Mouse (Mus musculus): Measurements from ENCODE around the gene Sema5a.

The Sema5a gene

DNA sequence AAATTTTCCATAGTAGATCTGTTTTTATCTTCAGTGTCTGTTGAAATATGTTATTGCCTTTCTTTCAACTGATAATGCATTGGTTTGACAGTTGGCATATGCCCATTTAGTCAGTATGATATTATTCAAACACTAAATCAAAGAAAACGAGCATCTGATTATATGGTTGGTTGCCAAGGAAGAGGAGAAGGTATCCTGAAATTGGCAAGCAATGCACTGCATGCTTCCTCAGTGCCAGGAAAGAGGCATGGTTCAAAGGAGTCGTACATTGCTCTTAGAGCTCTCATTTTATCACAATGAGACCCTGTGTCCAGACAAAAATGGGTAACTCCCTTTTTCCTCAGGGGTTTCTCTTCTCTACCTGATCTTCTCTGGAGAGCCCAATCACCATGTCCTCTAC lies 214.4 kb downstream of the Sema5a start:
- DNase-seq = no peak

DNA sequence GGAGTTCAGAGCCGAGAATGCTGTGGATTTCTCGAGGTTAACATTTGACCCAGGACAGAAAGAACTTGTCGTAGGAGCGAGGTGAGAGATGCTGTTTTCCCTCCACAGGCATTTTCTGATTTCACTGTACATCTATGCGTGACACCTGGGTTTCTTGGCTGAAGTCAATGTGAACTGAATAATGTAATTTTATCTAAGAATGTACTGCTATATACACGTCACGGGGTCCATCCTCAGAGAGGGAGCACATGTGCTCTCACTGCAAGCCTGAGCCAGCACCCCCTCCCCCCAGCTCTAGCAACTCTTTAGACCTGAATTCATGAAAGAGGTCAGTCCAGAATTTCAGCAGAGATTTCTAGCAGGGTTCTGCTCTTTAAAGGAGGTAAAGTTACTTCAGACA lies 215.6 kb downstream of the Sema5a start:
- no peak for DNase-seq

DNA sequence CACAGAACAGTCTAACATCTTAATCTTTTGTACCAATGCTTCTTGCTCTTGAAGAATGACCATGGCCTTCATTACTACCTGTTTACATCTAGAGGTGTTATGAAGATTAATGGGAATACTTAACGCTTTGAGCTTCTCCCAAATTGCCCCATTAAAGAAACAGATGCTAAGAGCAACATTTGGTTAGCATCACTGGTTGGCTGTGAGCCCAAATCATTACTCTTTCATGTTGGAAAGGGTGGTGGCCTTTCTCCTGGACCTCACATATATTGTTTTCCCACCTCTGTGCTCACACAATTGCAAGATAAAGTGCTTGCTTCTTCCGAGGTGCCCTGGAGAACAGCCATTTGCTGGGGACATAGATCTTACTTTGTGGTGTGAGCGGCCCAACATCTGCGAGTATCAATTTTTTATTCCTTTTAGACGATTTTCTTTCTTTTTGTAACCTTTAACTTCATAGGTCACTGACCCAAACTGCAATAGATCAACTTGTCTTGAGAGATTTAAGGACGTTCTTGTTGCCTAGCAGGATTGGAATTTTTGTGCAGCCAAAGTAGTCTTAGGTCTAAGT lies 227.0 kb downstream of the Sema5a start:
- no peak for DNase-seq

DNA sequence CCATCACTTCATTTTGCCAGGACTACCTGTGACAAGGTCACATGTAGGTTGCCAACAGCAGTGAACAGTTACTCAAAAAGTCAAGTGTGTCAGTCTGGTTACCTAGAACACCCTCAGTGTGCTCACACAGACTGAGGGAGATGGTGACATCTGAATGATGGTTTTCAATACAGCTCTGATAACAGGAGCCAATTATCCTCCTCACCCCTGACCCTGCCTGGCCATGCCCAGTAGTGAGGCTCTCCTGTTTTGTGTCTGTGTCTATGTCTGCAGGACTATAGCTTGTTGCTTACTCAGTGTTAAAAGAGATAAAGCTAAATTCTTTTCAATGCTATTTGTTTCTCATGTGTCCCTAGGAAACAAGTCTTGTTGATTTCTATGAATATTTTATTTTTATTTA lies 236.1 kb downstream of the Sema5a start:
- DNase-seq = no peak

DNA sequence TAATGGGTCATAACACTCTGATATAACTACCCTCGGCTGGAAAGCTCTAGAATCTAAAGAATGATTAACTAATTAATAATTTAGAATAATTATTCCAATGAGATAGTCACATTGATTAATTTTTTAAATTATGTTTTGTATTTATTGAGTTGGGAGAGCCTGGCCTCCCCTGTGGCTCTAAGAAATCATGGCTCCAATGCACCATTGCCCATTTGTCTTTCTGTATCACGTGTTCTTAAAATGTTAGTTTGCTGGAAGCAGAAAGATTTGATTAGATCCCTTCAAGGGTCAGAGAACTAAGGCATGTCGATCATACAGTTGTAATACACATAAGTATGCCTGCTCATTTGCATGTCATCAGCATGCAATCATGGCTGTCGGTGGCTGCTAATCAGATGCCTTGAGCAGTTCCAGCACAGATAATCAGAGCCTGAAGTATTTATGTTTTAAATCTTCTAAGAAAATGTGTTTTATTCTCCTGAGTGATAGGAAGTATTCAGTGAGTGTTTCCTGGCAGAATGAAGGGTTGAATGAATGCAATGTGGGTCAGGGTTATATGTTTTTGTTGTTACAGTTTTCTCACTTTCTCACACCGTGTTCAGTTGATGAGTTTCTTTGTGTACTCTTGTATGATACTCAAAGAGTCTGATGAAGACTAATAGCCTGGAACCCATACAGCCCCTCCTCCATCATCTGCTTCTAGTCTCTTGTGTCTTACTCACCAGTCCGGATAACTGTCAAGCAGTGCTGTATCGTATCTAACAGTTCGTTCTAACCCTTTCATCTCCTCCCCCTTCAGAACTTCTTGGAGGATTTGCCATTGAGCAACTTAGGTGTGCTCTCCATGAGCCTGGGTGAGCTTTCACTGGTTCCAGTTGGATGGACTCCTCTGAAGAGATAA lies 240.7 kb downstream of the Sema5a start:
- no peak for DNase-seq

DNA sequence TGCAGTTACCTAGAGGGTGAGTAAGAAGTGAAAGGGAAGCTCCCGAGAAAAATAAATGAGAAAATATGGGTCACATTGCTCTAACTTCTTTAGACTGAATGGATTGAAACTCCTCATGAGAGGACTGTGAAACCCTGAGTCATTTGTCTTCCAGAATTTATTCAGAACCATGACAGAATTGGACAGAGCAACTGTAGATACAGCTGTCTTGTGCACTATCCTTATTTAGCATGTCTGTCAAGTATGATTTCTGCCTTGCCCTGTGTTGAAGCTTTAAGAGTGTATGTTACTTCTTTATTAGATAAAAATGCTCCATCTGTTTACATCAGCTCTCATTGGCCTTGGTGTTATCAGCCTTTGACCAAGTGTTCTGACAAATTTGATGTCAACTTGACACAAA lies 243.4 kb downstream of the Sema5a start:
- DNase-seq = no peak

DNA sequence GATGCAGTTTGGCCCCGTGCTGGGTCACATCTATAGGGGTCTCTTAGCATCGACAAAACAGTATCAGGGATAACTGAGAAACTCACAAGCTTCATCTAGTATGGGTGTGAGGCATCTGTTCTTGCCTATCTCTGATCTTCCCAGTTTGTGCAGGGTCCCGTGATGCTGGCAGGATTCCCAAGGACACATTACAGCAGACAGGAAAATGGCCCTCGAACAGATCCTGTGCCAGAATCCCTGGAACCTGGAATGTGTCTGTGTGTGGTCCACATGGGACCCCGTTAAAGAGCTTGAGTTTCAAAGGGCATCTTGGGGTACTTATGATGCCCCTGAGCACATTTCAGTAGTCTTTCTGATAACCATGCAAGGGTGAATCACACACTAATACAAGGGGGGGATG lies 249.6 kb downstream of the Sema5a start:
- no peak for DNase-seq

DNA sequence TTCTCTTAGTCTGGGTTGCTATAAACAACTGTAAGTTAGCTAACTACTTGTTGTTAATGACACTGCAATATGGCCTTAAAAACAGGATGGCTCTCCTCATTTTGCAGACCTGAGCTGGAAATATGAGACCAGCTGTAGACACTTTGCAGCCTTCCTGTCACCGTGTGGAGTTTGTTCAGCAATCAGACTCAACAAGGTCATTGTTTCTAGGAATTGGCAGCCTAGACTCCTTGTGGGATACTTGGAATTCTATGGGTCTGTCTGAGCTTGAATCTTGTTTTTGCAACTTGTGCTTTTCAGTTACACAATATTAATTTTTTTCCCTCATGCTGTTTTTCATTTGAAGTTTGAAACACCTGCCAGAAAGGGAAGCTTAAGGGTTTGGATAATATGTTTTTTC lies 250.3 kb downstream of the Sema5a start:
- DNase-seq = no peak

DNA sequence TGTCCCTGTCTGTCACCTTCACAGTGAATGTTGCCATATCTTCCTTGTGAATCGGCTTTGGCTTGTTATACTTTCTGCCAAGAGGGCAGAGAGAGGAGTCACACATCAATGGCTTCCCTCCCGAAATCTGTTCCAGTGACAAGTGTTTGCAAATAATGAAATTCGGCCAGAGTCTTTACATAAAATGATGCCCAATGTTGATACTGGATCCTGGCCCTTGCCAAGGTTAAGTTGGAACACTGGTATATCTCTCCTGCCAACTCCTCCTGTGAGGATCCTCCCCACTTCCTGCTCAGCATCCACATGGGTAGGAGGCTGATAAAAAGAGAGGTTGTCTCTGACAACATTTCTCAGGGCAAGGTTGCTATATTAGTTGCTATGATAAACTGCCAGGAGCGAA lies 252.3 kb downstream of the Sema5a start:
- DNase-seq = no peak

DNA sequence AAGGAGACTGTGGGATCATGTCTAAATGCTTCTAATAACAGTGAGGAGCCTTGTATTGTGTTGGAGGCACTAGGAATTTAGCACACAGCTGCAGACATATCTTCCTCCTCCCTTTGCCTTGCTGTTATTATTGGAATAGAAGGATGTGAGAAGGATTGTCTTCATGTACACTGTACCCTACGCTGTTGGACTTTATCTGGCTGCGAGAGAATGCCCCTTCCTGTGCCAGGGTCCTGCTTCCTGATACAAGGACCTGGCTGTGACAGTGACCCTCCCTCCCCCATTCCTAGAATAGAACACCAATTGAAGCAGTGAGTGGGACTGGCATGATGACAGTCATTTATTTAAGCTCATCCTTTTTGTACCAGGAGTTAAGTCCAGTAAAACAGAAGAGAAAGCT lies 261.3 kb downstream of the Sema5a start:
- DNase-seq = no peak

DNA sequence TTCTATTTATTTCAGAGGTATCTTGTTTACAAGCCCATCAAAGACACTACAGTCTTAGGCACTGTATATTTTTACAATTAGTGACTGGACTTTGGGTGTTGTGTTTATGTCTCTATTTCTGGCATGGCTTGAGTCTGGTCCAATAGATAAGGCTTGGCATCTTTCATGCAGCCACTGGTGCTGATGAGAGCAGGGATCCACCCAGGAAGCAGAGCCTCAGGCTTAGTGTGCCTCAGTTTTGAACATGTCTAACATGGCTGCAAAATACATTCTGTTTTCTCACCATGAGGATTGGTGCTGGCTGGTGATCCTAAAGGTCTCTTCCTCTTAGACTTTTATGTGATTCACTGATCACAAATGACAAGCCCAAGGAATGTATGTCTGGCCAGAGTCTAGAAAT lies 263.7 kb downstream of the Sema5a start:
- no peak for DNase-seq

DNA sequence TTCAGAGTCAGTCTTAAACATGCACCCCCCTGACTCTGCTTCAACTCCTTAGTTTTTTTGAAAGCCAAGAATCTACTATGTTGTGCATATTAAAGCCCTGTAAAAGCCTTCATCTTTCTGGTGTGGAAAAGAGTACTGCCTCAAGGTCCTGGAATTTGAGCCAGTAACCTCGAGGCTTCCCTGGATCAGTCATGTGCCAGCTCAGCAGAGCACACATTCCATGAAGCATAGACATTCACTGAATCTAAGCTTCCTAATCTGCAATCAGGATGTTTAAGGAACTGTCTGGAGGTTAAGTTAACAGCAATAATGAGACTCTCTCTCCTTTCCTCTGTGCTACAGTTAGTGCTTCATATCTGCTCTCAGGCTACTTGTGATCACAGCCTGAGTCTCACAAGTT lies 270.3 kb downstream of the Sema5a start:
- DNase-seq = no peak

DNA sequence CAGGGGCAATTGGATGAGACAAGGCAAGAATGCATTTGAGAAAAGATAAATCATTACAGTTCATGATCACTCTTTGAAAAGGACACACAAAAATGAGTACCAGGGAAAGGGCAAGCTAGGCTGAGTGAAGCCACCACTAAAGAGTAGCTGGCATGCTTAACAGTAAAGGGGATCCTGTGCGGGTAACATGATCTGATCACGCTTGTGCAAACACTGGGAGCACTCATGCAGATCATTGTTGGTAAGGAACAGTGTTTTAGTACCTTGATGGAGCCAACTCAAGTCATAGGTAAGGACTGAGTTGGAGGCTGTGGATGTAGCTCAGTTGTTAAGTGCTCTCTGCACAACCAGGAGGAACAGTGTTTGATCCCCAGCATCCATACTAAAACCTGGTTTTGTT lies 273.3 kb downstream of the Sema5a start:
- DNase-seq = no peak

DNA sequence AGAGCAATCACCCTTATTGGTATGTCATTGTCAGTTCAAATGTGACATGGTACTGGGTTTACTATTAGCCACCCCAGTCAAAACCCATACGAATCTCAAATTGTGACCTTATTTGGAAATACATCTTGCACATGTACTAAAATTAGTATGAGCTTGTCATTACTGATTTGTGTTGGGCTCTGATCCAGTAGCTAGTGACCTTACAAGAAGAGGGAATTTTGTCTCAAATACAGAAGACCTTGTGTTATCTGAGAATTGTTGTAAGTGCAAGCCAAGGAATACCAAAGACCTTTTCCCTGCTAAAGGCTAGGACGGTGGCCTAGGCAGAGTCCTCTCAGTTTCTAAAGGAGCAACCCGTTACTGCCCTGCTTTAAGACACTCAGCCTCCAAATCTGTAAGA lies 287.9 kb downstream of the Sema5a start:
- no peak for DNase-seq

DNA sequence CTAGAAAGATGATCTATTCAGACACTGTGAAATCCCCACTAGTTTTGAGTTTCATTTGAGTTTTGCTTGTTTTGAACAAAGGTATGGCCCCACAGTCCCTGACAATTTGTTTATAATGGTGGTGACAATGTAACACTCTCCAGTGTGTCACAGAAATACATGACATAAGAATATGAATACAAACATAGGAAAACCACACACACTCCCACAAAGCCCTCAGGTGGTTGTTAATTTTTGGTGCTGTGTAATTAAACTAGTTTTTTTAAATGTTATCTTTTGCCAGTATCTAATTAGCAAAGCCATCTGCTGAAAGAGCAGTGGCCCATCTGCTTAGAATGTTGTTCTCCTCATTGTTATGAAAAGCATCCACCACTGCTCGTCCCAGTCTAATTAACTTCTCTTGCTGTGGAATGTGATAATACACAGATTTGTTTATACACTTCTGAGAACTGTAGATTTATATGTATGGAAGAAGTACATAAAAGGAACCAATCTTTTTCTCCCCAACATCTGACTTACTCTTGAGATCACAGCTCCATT lies 289.0 kb downstream of the Sema5a start:
- DNase-seq = no peak

DNA sequence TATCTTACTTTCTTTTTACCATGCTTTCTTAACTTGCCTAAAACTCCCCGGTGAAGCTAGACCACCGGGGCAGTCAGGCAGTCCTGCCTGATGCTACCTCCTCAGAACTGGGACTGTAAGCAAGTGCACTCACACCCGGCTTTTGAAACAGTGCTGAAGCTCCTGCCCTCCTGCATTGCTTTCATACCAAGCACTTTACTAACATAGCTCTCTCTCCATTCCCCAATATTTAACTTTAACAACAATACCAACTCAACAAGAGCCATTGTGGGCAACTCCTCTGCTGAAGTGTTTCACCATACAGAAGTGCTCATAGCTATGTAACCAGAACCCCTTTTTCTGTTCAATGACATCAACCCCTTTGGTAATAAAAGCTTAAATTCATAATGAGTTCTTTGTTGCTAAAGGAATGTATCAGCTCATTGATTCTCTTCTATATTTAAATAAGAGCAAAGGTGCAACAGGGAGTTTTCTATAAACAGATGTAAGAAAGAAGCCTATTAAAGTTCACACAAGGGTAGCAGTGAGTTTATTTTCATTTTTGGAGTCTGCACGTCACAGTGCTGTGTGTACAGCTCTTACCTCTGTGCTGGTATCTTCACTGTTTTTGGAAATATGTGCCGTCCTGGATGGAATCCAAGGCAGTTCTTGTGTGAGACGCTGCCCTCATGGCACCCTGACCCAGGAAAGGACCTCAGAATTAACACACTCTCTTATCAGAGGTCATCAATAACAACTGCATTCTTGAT lies 292.3 kb downstream of the Sema5a start:
- DNase-seq = no peak

DNA sequence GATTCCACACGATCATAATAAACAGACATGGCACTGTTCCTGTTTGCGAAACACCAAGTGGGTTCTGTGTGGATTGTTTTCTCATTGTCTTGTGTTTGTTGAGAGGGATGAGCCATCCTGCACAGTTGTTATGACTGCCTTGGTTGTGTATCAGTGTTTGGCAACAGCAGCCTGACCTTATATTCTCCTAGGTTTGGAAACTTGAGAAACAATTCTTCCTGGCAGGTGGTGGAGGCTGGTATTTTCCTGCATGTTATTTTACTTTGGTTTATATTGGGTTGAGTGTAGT lies 292.8 kb downstream of the Sema5a start:
- DNase-seq = no peak

DNA sequence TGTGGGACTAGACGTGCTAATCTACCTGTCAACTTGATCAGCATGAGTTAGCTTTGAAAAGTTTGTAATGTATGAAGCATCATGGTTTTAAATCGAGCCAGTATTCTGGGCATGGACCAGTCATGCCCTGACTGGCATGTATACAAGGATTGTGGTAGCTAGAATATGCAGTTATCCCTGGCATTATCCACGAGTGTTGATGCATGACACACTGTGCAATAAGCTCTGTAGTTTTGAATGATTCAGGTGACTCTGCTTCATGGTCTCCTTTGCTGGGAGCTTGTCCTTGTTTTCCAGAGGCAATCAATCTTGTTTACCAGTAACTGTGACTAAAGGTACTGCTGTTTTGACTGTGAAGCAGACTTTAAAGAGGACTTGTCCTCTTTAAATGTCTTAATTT lies 293.5 kb downstream of the Sema5a start:
- DNase-seq = no peak

DNA sequence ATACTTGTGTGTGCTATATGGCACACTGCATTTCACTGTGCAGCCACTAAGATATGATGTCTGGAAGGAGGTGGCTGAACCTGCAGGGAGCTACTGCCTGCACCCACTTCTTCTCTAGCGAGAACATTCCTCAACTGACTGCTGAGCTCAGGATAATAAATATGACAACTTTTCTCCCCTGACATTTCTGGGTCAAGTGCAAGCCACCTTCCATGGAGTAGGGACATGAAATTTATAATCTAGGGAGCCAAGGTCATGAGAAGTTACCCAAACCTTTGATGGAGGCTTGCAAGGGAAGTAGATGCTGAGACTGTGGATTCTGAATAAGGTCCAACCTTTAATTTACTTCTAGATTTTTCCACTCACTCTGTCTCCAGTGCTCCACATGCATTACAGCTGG lies 298.1 kb downstream of the Sema5a start:
- no peak for DNase-seq

DNA sequence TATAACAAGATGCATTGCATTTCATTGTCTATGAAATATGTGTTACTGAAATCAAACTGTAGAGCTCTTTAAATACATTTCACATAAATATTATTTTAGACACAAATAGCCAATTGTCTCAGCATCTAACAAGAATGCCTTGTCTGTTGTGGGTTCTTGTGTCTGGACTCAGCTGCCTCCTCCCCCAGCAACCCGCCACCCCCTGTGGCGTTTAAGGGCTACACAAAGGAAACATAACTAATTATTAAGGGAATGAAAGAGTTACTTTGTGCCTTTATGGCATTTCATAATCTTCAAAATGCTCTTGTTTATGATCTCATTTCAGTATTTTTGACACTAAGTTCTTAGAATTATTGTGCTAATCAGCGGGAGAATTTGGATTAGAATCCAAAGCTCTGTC lies 298.6 kb downstream of the Sema5a start:
- DNase-seq = no peak

DNA sequence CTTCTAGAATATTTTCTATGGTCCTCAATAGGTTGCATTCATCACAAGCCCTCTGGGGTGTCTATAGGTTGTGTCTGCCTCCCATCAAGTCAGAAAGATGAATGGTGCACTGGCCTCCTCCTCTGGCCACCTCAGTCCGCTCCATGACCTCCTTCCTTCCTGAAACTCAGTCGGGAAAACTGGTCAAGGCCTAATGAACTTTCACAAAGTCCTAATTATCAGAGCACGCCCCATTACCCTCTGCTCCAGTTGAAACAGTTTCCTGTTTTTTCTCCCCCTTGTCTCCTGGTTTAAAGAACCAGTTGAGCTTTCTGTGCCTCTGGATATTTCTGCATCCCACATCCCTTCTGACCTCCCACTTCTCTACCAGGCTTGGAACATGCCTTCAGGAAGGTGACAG lies 300.8 kb downstream of the Sema5a start:
- no peak for DNase-seq

DNA sequence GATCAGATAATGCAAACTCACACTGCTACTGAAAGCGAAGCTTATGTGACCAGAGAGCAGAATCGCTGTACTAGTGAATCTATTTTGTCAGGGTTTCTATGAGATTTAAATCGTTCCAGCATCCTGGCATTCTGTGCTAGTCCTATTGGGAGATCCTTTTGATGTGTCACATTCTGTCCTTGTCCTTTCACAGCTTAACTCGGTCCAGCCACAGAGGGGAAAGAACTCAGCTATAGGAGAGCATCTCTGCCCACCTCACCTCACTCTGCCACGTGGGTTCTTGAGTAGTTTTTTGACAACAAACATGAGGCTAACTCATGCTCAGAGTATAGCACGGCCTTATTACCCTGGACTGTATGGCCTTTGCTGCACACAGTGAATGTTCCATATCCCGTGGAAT lies 302.1 kb downstream of the Sema5a start:
- DNase-seq = no peak

DNA sequence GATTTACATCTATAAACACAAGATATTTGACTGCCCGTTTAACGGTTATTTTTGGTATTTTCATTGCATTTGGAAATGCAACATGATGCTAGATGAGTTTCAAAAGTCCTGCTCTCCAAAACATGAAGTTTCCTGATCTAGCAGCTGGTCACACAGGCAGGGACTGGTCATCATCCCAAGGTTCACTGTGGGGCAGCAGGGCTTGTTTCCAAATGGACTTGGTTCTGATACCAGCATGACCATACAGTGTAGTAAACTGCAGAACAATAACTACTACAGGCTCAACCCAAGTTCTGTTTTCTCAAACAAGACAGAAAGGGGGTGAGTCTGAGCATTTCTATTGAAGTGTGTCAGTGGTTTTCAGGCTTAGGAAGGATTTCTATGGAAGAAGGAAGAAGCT lies 314.3 kb downstream of the Sema5a start:
- DNase-seq = no peak

DNA sequence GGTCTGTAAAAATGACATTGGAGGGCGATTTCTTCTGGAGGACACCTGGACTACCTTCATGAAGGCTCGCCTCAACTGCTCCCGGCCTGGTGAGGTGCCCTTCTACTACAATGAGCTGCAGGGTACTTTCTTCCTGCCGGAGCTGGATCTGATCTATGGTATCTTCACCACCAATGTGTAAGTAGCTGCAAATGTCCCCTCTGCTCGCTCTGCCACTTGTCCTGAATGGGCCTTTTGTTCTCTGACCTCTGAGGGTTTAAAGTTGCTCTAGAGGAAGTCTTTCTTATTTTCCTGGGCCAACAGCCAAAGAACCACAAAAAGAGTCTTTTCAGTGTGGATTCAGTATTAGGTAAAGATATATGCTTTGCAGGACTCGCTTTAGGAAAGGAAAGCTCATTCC lies 318.0 kb downstream of the Sema5a start:
- no peak for DNase-seq

Measured in lung, postnatal 14 days (tissue).